Mouse (Mus musculus) WW6 (cell line): ENCODE results near the gene Tmem245.

Experiments used
- DNase-seq: peaks from one replicate; pipeline ENCODE4 v3.0.0-alpha.2; 2013; ENCODE audit warnings: low read depth, low spot score

Tmem245 gene

DNA sequence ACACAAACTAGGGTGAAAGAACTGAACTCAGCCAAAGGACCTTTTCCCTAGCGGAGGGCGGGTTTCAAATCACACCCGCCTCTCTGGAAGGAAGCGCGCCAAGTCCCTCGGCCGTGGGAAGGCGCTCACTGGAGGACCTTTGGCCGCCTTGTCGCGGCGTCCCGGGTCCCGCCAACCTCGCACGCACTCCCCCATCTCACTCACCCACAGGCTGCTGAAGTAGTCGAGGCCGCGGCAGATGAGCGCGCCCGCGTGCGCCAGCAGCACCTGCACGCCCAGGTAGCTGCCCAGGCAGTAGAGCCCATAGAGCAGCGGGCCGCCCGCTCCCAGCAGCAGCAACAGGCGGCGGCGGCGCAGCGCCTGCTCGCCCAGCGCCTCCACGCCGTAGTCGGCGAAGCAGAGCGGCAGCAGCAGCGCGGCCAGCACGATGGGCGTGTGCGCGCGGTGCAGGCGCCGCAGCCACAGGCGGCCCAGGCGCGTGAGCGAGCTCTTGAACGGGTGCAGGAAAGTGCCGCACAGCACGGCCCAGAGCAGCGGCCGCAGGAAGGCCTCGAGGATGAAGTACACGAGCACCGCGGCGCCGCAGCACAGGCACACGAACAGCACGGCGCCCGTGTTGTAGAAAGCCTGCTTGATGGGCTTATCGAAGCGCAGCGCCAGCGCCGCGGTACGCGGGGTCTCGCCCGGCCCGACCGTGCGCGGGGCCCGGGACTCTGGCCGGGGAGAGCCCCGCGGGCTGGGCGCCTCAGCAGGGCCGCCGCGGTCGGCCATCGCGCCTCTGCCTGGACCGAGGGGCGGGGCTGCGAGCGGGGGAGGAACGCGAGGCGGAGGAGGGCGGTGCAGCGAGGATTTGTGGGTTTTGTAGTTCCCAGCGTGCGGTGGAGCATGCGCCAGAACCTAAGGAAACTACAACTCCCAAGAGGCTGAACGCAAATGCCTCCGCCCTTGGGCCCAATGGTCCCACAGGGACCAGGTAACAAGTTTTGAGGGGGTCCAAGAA, at the start of gene Tmem245:
Tmem245 (minus strand) TSS at position 797 of the 1,000 bp plus-strand sequence.
- peak; percentile 84 for DNase-seq

DNA sequence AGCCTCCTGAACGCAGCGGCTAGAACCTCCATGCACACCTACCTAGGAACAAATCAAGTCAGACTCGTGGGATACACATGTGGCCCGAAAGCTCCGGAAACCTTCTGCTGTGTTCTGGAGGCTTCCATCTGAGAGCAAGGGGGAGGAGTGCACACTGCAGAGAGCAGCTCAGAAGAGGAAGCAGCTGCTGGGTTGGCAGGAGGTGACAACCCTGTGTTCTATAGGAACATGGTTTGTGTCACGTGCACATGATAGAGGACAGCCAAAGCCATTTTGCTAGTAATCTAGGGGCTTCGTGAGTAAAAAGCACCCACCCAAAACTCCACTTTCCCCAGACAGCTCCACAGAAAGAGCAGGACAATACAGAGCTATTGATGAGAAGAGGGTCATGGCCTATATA, 46.1 kb upstream of the Tmem245 start:
- no peak for DNase-seq

DNA sequence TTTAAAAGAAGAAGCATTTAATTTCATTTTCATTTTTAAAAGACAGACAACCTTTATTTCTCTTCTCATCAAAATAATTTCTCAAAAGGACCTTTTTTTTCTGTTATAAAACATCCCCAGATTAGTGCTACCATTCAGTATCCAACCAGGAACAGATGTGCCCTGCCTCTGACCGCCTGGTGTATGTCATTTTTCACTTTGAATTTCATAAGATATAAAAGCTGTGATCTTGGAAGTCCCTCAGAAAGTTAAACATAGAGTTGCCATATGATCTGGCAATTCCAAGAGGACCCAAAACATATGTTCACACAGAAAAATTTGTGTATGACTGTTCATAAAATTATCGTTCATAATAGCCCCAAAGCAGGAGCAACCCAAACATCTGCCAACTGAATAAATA, 44.7 kb upstream of the Tmem245 start:
- no peak for DNase-seq

DNA sequence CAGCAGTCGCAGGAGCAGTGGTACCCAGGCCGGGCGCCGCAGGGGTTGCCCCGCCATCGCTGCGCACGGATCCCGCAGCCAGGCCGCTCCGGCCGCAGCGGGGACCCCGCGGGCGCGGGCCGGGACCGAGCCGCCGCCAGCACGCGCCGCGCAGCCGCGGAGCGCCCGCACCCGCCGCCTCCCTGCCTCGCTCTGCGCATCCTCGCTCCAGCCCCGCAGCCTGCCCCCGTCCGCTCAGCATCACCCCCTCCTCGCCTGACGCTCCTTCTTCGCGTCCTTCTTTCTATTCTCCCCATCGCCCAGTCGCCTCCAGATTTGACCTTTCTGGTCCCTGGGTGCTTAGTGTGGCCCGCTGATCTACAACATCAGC, 43.0 kb upstream of the Tmem245 start, which contains the start of gene Frrs1l:
Frrs1l (minus strand) TSS at position 177 of the 370 bp plus-strand sequence.
- DNase-seq = no peak

DNA sequence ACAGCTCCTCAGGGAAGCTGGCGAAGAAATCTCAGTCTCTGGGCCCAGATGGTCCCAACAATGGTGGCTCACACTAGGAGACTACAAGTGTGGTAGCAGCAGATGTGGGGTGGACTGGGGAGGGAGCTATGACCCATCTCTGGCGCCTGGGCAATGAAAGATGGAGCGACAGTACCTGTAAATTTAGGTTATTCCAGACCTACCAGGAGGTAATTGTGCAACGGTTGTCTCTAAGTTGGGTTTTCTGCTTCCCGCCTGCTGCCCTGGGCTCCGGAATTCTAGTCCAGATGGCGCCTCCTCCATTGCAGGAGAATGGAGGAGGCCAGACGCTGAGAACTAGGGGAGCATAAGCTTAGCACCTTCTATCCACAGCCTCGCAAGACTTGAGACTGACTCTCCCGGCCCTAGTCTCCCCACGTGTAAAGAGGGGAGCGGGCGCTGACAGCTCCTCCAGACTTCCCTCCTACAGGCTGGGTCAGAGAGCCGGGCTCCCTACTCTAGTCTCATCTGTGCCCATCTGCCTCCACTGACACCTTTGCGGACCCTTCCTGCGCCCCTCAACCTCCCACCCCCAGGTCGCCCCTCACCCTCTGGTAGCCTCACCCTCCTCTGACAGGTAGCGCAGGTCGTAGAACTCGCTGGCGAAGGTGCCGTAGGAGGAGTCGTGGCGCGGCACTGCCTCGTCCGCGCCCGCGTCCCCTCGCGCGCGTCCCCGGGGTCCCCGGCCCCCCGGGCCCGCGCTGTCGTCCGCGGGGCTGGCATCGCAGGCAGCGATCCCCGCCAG, 42.4 kb upstream of the Tmem245 start:
- DNase-seq = no peak

DNA sequence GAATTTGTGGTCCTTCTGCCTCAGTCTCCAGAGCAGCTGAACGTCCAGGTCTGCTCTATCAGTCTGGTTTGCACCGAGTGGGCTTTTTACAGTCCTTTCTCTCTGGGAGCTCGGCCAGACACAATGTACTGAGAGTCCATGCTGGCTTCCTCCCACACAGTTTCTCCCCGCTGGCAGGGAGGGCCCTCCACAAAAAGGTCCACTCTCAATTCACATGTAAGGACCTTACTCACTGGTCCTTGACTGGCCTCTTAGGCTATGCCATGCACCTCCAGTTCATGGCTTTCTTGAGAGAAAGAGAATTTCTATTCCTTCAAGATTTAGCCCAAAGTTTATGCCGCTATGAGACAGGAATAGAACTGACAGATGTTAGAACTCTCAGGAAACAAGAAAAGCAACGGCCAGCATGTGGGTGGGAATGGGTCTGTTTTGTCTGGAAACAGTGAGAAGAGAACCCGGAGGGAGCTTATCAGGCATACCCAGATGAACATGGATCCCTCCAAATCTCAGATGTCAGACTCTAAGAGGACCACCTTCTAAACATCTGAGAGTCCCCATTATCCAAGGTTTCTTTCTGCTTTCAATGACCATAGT, 18.4 kb upstream of the Tmem245 start:
- no peak for DNase-seq

DNA sequence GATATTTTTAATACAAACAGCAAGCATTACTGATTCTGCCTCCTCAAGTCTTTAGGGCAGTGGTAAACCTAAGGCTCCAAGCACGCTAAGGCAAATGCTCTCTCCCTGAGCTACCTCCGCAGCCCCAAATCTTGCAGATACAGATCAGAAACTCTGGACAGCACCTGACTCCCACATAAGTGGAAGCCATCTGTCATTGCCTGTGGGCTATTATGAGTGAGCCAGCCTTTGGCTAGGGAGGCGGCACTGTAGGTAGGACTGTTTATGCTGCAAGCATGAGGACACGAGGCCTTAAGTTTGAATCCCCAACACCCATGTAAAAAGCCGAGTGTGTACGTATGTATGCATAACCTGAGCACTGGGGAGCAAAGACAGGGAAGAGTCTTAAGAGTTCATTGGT, 16.4 kb upstream of the Tmem245 start:
- no peak for DNase-seq

DNA sequence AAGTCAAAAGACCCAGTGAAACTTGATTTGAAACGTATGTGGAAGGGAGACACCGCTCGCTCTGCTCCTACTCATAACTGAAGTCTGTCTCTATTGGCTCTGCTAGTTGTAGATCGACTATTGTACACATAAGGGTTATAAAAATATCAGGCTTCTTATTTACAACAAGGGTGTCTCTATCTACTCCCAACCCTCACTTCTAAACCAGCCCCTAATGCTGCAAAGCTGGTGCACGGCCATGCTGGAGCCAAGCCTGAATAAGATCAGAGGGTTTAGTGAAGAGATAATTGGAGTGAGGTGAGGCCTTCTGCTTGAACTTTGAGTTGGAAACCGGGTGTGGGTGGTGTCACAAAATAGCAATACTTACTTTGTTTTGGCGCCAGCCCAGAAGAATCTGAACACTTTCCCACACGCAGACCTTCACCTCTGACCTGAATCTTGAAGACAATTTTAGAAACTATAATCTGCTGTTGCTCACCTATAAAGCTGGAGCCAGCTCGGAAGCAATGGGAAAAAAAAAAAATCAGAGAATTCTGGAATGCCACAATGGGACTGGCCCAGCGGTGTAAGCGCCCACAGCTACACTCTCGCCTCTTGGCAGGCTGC, 14.2 kb upstream of the Tmem245 start:
- no peak for DNase-seq

DNA sequence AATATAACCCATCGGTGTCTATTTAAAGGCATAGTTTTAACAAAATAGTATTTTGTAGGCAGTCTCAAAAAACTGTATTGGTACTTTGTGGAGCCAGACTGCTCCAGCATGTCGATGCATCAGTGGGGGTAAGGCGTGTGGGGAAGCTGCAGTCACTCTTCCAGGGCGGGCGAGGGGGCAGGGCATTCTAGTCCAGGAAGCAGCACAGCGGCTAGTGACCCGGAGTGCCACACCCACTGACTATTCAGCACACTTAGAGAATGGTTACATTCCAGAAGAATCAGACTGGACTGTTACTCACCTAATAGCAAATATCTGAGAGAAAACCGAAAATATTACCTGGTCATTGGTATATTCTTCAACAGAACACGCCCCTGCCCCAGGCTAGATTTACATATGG, 10.3 kb upstream of the Tmem245 start:
- no peak for DNase-seq

DNA sequence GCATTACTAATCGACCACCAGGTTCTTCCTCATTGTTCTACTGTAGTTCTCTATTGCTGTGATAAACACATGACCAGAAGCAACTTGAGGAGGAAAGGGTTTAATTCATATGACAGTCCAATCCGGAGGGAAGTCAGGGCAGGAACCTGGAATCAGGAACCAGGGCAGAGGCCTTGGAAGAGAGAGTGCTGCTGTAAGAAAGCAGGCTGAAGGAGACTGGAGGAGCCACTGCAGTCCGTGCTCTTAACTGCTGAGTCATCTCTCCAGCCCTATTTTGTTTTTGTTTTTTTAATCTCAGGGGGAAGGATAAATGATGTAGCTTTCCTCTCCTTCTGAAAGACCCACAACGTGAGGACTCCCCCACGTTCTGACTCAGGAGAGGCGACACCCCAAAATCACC, 6.0 kb upstream of the Tmem245 start:
- DNase-seq = no peak

DNA sequence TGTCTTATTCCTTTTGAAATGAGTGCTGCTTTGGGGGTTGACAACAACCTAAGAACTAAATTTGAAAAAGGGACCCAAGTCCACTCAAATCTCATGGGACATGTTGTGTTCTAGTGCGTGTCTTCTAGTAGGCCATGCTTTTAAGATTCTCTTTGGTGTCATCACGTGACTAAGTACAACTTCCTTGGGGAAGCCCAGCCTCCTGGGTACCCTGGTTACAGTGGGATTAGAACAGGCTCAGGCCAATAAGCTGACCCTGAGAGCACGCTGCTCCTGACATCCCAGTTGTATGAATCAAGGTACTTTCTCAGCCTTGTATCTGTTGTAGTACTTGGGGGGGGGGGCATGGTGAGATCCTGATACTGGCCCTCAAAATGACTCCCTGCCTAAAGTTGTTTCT, 4.5 kb upstream of the Tmem245 start:
- no peak for DNase-seq

DNA sequence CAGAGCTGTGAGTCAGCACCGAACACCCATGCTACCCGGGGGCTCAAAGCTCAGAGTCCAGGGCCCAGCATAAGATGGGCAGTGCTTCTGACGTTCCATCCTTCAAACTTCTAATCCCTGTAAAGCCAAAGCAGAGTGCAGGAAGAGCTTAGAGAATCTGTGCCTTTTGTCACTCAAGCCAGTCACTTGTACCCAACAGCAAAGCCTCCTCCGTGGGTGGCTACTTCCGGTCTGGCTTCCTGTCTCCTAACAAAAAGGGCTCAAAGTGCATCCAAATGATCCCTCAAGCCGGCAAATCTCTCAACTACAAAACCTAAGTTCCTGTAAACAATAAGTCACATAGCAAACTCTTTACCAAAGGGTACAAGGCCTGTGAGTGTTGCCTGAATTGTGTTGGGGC, 2.3 kb upstream of the Tmem245 start:
- DNase-seq = no peak

DNA sequence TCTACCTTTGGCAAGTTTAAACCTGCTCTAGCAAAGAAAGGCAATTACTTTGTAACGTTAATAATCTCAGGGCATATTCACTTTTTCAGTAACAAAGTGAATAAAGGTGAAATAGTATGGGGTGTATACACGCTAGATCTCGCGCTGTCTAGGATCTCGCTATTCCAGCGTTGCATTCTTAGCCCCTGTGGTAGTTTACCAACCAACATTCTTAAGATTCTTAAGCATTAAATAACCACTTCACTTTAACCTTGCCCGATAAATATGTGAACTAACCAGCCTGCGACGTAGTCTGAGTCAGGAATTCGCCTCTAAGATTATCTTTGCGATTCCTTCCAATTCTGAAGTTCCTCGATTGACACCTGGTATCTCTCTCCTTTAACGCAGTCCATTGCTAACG, 1.1 kb downstream of the Tmem245 start:
- DNase-seq = no peak

DNA sequence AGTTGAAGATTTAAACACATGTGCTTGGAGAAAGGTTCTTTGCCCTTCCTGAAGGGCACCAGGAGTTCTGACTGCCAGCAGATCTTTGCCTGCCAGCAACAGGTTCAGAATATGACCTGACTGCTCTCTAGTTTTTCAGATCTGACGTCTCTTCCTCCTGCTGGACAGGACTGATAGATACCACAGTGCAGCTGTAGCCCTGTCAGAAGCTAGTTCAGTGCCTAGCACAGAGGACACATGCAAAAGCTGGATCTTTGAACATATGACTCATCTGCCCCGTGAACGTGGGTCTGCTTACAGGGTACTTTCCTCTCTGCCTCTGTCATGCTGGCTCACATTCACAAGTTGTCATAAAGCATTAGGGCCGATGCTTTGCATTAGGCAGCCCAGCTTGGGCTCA, 3.0 kb downstream of the Tmem245 start:
- DNase-seq = no peak

DNA sequence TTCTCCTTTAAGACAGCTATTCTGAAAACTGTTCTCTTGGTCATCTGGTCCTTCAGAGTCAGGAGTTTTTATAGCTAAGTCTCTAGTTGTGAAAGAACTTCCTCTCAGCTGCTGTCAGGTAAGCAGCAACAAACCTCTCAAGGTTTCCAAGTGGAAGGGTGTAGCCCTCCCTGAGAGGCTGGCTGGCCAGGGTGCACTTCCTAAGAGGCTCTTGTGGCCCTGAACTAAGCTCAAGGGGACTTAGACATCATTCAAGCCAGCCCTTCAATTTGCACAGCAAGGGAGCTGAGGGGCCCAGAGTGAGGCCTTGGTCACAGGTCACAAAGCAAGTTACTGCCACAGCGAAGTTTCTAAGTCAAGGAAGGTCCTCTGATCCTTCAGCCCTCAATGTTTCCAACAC, 4.0 kb downstream of the Tmem245 start:
- DNase-seq = no peak

DNA sequence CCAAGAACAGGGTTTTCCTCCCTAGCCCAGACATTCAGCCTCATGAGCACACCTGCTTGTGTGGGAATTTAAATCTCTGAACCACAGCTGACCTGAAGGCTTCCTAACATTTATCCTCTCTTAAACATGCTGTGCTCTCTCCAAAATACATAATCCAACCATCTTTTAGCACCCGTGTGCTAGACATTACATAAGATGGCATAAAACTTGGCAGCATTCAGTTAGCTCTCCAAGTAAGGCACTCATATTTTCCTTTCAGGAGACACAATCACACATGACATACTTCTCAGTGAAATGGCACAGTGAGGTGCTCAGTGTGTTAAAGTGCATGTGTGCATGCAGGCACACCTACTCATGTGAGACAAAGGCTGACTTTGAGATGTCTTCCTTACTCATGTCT, 4.7 kb downstream of the Tmem245 start:
- no peak for DNase-seq

DNA sequence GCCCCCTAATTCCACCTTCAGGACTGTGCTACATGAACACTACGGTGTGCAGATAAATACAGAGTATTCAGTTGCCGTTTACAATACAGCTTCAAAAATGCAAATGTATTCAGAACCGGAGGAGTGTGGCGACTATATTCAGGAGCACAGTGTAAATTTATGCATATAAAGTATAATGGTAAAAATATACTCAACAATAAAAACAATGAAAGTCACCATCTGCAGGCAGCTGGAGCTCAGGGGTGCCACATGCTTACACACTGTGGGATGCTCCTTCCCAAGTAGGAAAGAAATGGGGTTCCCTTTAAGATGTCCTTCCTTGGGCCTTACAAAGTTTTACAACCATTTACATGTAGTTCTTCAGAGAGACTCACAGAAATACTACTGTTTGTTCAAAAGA, 5.8 kb downstream of the Tmem245 start:
- no peak for DNase-seq

DNA sequence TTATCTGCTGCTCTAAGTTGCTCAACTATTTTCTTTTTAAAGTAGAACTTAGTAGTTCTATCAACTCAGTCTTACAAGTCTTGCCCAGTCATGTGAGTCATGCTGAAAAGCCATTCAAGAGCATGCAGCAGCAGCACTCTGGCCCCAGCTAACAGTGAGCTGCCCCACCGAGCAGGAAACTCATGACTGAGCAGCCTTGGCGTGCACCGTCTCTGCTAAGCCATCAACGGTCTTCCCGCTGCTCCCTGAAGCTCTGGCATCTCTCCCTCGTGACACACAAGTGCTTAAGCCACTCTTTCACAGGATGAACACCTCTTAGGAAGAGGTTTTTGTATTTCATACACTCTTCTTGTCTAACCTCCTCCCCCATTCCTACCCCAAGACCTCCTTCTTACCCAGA, 10.1 kb downstream of the Tmem245 start:
- no peak for DNase-seq

DNA sequence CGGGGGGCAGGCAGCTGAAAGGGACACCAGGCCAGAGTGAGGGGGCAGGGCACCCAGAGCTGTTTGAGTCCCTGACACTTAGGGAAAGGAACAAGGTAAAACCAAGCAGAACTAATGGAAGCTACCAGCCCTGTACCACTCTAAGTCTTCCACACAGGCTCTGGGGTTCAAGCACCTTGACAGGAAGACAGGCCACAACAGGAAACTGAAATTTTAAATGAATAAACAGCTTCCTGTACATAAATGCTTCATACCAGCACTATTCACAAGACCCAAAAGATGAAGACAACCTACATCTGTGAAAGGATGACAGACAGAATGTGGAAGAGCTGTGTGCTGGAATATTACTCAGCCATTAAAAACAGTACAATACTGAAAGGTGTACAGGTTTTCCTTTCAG, 11.9 kb downstream of the Tmem245 start:
- DNase-seq = no peak

DNA sequence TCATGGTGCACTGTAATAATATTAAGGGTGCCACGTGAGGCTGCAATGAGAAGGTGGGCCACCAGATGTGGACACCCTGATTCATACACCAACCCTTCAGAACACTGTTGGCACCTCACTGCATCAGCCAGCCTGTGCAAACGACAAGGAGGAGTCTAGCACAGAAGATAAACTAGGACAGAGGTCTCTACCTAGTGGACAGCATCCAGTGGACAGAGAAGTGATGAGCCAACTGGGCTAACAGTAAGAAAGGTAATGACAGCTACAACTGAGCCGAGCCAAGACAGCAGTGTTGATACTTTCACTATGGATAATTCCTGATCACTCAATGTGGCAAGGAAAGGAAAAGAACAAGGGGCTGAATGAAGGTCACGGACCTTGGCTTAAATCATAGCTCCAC, 14.1 kb downstream of the Tmem245 start:
- no peak for DNase-seq

DNA sequence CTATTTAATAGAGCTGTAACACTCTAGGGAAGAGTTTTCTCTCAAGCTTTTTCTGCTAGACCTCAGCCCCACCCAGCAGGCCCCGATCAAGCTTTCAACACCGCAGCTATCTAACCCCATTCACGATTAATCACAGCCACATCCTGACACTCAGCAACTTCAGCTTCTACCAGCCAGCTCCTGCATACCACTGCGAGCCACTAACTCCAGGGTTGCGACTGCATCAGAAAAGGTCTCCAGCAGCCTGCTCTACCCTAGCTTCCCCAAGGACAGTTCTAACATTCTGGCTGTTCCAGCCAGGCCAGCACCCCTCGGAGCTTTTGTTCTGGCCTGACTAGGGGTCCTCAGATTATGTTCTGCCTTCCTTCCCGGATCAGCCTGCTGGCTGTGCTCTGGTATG, 15.1 kb downstream of the Tmem245 start:
- DNase-seq = peak; percentile 34

DNA sequence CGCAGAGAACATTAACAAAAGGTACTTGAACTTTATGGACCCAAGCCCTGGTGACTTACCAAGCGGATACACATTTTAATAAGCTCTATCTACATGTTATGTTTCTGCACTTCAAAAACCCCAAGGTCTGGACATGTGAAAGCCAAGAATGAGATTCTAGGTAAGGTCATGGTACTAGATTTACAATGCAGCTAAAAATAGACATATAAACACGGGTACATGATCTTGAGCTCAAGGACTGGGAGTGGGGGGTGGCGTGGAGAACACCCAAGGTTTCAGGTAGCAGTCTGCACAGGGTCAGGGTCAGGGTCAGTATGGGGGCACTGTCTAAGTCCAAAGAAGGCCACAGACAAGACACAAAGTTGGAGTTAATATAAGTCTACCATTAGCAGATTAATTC, 16.9 kb downstream of the Tmem245 start:
- DNase-seq = no peak
